Mouse (Mus musculus) thymus, adult 2 months (tissue): ENCODE results near the gene Lat.

ENCODE experiments used
- CTCF ChIP-seq: fragments of 200-500 bp; IDR thresholded peaks from 2 replicates; pipeline ENCODE4 v1.5.1; 2012; ENCODE audit warnings: mild to moderate bottlenecking, control low read depth, low read length, moderate library complexity, borderline replicate concordance; ENCODE audit not compliant: control insufficient read depth, poor library complexity, insufficient read depth; ENCODE audit errors: extremely low read depth
- POLR2A ChIP-seq: fragments of 200-500 bp; IDR thresholded peaks from 2 replicates; pipeline ENCODE4 v1.6.1; 2012; ENCODE audit warnings: mild to moderate bottlenecking, low read length, control low read depth, moderate library complexity; ENCODE audit not compliant: control insufficient read depth, poor library complexity, insufficient read depth; ENCODE audit errors: extremely low read depth

DNA sequence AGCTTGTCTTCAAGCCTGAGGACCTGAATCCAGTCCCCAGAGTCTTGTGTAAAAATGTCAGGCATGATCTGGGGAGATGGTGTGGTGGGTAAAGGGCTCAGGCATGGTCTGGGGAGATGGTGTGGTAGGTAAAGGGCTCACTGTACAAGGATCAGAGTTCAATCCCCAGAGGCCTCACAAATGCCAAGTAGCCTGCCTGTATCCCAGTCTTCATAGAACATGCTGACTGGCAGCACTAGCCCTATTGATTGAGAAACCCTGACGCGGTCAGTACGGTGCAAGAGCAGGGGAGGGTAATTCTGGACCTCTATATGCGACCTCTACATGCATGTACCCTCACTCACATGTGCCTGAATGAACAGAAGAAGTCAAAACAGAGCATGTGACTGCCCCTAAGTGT lies 48.2 kb upstream of the Lat start:
- TF ChIP-seq CTCF (no peak), POLR2A (no peak)
